ENCODE assay signal across 22 mouse cellular contexts in the genomic region with DNA sequence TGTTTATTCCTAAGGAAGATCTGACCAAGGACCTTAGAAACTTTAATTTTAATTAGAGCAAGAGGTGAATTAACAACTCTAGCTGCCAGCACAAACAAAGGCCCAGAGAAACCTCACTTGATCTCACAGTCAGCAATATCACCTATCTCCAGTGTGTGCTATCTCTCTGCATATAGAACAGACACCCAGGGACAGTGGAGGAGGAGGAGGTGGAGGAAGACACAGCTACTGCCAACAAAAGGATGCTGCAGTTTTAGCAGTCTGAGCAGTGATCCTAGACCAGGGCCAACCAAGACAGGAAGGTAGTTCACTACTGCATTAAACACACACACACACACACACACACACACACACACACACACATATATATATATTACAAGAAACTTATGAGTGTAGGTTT.
"Had no signal": no experiment of that assay in that cellular context is flagged by ENCODE, and none has a peak within 500 bp of the region (broad histone marks: within the 10 kb centered on the region; RNA-seq: fewer than 3 reads in every experiment).

No protein-coding gene starts in this region.

- DNase-seq: heart, postnatal 10 days; heart, postnatal 14 days; heart, postnatal 36 days; heart, postnatal 4 days; kidney, adult 11 months; kidney, adult 18-20 months; kidney, adult 2 months; kidney, adult 8-10 months; kidney, adult 9 months; kidney, postnatal 10 days; kidney, postnatal 14 days; kidney, postnatal 25 days; kidney, postnatal 36 days; kidney, postnatal 4 days; layer of hippocampus, adult 9-11 months; layer of hippocampus, postnatal 36 days had no signal

- ATAC-seq: hindbrain, embryonic 16.5 days; hindbrain, postnatal 0 days; inflammation-experienced regulatory T-cells, adult 6 months; intestine, embryonic 15.5 days; intestine, embryonic 16.5 days; intestine, postnatal 0 days had no signal
